Mouse (Mus musculus): ENCODE data around the gene Tbc1d10a.
A peak's percentile ranks its signal among the peaks of the same experiment; 100 is the strongest.

Gene Tbc1d10a

GRCm38 (mm10) chr11:4186486-4187317, at the start of gene Tbc1d10a:
Gene Tbc1d10a (plus strand): TSS chr11:4186789.
- DNase-seq = peak; percentile 99

DNA sequence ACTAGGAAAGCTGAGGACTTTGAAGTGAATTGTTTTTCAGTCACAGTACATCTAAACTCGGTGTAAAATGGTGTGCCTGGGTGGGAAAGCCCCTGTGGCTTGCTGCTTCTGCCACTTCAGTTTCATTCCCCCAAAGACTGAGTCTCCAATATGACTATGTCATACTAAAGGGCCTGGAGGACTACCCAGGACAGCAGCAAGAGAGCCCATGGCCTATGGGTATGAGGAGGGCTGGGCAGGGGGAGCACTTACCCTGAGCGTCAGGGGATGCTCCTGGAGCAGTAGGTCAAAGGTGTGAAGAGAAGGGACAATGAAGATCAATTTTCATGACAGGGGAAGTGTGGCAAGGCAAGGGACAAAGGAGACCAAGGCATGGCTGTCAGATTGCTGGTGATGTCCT, 47.6 kb upstream of the Tbc1d10a start:
- no peak for DNase-seq

- no peak for DNase-seq
Measured at GRCm38 (mm10) chr11:4141505-4141904, 45.1 kb upstream of the Tbc1d10a start.

- DNase-seq = no peak
Measured at GRCm38 (mm10) chr11:4142352-4142751, 44.2 kb upstream of the Tbc1d10a start.

DNA sequence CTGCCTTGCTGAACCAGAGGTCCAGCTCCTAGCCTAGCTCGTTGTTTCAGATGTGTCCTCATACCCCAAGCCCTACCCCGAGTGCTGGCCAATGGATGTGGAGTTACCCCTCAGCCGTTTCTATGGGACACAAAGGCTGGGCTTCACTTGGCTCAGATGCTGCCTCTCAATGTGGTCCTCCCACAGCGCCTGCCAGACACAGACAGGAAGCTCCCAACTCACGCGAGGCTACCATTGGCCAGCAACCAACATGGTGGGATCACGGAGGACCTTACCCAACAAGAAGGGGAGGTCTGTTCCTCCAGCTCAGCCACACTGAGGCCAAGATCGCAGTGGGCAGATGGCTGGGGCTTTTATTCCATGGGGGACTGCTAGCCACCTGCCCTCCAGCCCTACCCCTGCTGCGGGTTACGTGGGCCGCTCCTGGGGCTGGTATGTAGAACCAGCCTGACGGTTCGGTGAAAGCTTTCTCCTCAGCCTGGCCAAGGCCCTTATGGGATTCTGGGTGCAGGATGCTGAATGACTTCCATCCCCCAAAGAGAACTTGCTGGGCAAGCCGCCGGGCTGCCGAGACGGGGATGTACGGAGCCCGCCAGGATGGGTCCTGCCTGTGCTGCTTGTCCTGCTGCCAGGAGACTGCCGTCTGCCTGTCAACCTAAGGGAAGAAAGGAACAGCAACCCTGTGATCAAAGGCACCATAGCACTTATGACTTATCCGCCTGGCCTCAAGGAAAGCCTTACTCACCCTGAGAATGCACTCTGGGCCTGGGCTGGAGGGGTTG, 43.1 kb upstream of the Tbc1d10a start:
- DNase-seq = no peak

DNA sequence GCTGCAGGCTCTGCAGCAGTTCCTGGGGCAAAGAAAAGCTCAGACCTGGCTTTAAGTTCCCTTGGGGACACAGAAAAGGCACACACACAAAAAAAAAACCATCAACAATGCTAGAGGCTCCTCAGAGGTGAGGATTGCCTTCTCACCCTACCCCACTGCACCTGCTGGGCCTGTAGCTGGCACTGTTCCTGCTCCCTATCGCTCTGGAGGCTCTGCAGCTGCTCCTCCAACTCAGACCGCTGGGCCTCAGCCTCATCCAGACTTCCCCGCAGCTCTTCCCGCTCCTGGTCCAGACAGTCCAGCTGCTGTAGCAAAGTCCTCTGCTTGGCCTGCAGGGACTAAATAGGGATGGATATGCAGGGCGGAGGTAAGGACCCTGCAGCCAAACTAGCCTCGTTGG, 40.2 kb upstream of the Tbc1d10a start:
- DNase-seq = no peak

- no peak for DNase-seq
Measured at GRCm38 (mm10) chr11:4147098-4147497, 39.5 kb upstream of the Tbc1d10a start.

DNA sequence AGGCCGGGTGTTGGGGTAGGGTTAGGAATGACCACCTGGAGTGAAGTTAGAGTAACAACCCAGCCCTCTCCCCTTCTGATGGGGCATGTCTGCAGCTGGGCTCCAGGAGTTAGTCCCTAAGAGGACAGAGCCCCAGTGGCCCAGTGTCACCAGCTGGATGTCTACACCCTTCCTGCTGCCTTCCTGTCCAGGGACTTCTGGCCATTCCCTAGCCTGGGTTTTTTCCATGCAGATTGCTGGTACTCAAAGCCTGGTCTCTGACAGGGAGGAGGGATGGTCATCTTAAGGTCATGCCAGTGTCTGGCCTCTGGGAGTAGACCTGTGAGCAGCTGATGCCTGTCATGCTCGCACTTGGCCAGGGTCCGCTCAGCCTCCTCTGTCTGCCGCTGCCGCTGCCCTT, 38.5 kb upstream of the Tbc1d10a start:
- no peak for DNase-seq

DNA sequence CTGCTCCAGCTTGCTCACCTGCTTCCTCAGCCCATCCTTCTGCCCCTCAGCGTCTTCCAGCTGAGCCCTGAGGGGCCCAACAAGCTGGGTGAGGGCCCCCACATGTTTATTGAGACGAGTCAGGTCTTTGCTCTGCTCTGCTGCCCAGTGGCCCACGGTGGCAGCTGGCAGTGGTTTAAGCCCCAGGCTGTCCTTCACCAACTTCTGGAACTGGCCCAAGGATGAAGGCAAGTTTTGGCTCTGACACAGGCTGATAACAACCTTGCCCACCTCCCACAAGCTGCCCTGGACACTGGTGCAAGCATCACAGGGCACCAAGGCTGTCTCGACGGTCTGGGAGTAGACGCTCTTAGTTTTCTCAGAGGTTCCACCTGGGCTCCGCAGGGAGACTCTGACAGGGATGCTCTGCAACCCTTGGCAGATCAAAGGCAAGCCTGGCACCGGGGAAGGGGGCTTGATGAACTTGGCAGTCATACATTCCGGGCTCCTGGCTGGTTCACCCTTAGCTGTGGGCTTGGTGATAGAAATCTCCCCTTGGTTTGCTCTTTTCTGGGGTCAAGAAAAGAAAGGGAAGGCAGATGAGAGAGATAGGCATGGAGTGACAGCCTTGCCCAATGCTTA, 37.9 kb upstream of the Tbc1d10a start:
- no peak for DNase-seq

GRCm38 (mm10) chr11:4149886-4150285, 36.7 kb upstream of the Tbc1d10a start:
- no peak for DNase-seq

GRCm38 (mm10) chr11:4153694-4154093, 32.9 kb upstream of the Tbc1d10a start:
- no peak for DNase-seq

DNA sequence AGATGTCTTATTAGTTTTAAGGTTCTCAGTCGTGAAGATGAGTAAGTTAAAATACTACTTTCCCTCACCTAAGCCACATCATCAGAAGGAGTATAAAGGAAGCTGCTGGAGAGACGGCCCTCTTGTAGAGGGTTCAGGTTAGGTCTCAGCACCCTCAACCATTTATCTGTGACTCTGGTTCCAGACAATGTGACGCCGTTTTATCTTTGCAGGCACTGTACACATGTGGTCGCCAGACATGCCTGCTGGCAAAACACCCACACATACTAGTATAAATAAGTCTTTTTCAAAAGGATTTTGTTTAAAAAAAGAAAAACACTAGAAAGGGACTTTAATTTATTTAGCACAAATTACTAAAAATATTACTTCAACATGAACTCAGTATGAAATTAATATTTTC, 30.9 kb upstream of the Tbc1d10a start:
- no peak for DNase-seq

- no peak for DNase-seq
Measured at GRCm38 (mm10) chr11:4158676-4159075, 27.9 kb upstream of the Tbc1d10a start.

DNA sequence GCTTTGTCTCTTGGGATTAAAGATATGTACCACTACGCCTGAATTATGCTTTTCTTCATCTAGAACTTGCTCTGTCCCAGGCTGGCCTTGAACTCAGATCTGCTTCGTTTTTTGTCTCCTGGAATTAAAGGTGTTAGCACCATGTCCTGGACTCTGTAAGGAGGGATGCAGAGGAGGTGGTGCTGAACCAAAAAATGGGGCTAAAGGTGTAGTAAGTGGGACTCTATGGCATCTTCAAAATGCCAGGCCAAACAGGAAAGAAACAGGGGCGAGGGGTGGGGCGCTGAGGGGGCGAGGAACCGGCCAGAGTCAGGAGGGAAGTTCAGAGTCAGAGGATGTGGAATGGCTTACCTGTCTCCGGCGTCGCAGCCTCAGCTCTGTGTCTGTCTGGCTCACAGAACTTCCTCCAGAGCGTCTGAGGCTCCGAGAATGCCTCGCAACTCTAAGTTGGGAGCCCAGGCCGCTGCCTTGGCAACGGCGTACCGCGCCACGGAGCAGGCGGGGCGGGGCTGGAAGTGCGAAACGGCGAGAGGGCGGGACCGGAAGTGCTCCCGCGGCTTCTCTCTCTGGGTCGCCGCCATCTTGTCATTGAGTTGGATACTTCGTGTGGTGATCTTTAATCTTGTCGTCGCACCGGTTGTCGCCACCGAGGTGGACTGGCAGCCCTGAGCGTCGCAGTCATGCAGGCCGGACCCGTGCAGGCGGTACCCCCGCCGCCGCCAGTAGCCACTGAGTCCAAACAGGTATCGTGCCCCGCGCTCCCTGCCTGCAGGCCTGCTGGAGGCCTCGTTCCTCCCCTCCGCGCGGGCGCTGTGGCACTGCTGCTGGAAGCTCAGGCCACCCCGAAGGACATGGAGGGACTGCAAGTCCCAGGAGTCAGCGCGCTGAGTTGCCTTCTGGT, 26.5 kb upstream of the Tbc1d10a start, which contains the start of the genes Ccdc157 and Sf3a1:
Ccdc157 (minus strand) TSS at position 486 of the 901 bp plus-strand sequence.
Sf3a1 (plus strand) TSS at position 543 of the 901 bp plus-strand sequence.
- peak; percentile 98 for DNase-seq

DNA sequence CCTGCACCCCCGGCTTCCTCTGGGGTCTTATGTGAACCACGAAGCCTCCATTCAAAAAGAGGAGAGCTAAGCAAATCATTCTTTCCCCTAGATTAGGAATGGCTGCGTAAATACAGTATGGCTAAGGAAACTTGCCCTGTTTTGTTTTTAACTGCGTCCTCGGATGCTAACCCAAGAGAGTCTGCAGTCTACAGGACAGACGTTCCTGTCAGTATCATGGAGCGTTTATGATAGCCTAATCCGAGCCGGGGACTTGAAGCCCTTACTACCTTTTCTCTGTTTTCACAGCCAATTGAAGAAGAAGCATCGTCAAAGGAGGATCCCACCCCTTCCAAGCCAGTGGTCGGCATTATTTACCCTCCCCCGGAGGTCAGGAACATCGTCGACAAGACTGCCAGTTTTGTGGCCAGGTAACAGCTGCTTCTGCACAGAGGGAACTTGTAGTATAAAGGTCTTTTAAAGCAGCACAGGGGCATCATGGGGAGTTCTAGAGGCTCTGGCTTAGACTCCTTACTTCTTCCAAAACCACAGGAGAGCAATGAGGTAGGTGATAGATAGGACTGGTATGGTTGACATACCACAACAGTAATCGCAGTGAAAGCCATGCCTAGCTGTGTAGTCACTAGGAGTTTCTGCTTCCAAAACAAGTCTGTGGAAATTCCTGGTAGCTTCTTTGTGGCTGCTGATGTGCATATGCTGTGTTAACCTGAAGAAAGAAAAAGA, 25.7 kb upstream of the Tbc1d10a start:
- DNase-seq = no peak

GRCm38 (mm10) chr11:4164701-4165100, 21.9 kb upstream of the Tbc1d10a start:
- no peak for DNase-seq

- no peak for DNase-seq
Measured at GRCm38 (mm10) chr11:4166467-4167090, 20.0 kb upstream of the Tbc1d10a start.

DNA sequence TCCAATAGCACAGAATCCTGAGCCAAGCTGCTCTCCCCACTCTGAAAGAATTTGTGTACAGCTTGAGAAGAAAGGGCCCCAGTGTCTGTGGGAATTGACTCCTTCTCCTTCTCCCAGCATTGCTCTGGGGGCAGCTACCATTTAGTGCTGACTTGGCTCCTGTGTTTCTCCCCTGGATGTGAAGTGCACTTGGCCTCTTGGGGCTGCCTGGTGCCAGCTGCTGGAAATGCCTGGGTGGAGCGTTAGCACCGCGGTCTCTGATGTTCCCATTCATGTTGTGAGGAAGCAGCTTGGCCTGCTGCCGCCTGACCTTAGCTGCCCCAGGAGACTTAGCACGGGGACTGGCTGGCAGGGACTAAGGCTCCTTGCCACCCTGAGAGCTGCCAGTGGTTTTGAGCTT, 12.0 kb upstream of the Tbc1d10a start:
- no peak for DNase-seq

DNA sequence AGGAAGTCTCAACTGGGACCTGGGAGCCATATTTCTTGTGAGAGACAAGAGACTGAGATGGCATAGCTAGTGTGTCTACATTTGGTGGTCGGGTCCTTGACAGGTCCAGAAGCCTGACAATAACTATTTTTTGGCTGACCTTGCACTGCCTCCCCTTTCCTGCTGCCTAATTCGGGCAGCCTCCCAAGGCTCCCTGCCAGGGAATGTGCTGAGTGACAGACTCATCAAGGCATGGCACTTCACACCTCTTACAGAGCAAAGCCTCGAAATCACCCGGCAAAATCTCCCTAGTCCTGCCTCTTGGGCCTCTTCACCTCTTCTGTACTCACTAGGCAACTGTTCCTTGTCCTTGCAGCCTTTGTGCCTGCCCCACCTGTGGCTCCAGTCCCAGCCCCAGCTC, 8.9 kb upstream of the Tbc1d10a start:
- DNase-seq = no peak

DNA sequence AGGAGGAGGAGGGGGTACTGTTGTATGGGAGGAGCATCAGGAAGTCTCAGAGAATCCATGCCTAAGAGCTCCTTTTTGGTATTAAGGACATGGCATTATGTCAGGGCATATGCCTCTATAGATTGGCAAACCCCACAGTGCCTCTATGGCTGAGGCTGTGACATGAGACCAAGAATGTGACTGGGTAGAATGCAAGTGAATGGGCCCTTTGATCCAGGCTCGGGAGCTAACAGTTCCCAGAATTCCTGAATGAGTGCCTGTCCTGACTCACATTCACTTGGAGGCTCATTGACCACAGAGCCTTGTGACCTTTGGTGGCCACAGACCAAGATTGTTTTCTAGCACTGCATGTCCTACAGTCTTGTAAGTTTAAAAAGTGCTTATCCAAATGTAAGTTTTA, 4.5 kb upstream of the Tbc1d10a start:
- no peak for DNase-seq

DNA sequence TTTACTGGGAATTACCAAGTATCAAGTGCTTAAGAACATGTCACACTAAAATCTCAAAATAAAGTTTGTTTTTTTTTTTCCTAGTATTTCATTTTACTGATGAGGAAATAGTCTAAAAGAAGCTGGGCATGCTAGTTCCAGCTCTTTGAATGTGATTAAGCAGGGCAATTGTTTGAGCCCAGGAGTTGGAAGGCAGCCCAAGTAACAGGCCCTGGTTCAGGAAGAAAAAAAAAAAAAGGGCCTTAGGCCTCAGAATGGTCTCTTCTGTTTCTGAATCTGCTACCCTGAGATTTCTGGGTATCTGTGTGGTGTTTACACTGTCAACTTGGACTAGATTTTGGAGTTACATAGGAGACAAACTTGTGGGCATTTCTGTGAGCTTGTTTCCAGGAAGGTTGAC, 3.1 kb upstream of the Tbc1d10a start:
- DNase-seq = no peak
